Mouse (Mus musculus): ENCODE measurements around the gene Tmem131.
A peak's percentile ranks its signal among the peaks of the same experiment; 100 is the strongest.

Gene Tmem131

DNA sequence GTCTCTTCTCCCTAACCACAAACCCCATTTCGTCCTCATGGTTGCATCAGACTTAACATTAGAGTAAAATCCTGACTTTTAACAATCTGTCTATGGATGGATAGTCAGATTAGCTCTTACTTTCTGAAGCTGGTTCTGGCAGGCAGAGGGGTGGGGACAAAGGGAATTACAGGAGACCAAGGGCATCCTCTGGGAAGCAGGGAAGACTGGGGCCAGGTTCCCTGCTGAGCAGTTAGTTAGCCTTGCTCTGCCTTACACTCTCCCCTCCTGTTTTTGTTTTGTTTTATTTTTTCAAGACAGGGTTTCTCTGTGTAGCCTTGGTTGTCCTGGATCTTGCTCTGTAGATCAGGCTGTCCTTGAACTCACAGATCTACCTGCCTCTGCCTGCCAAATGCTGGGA lies 173.5 kb downstream of the Tmem131 start:
- DNase-seq = no peak

DNA sequence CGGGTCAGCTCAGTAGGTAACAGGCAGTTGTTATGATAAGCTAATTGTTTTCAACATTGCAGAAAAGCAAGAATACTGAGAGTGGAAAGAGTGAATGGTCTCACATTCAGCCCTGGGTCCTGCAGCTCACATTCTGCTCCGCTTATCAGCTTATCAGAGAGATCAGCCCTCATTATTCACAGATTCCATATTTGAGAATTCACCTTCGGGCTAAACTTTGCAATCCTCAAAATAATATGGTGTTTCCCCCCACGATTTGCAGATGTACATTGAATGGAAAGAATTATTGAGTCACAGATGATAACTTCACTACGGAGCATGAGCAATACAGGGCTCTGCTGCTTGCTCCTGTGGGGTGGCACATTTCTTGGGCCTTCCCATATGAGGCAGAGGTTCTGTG lies 174.7 kb downstream of the Tmem131 start:
- no peak for DNase-seq

DNA sequence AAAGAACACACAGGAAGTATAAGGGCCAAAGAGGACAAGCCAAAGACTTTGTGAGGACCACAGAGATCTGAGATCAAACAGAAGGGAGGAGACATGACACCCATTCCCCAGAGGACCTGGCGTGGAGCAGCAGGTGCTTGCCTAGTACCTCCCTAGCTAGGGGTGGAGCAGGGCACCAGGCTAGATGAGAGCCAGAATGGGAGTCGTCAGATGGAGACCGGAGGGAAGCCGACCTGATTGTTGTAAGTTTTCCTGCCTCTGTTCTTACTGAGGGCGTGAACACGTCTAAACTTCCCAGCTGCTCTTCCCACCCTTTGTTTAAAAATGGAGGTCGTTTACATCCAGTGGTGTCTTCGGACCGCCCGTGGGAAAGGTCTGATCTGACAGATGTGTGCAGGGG lies 176.1 kb downstream of the Tmem131 start:
- no peak for DNase-seq

DNA sequence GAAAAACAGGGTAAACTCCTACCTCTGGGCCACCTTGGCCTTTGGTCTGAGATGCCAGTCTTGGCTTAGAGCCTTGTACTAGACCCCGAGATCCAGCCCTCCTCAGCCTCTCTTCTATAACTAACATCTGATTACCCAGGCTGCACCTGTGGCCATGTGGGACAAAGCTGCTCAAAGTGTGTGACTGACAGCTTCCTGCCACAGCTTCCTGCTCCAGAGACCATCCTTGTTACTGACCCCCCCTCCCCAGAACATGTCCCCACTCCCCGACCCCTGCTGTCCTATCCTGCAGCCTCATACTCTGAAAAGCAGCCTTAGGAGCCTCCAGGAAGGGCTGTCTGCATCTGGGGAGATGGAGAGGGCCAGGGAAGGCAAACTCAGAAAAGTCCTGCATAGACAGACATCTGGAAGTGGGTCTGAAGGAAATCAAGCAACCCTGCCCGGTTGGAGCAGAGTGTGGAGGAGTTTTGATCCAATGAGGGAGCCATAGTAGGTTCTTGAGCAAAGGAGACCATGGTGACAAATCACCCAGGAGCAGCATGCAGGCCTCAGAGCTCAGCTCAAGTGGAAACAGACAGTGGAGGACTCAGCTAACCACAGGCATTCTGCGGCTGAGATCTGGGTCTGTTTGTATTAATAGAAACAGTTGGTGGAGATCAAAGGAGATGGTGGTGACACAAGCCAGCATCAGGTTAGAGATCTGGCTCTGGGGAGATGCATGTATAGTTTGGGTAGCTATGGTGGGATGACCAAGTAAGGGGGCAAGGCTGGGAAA lies 176.8 kb downstream of the Tmem131 start:
- DNase-seq = no peak

DNA sequence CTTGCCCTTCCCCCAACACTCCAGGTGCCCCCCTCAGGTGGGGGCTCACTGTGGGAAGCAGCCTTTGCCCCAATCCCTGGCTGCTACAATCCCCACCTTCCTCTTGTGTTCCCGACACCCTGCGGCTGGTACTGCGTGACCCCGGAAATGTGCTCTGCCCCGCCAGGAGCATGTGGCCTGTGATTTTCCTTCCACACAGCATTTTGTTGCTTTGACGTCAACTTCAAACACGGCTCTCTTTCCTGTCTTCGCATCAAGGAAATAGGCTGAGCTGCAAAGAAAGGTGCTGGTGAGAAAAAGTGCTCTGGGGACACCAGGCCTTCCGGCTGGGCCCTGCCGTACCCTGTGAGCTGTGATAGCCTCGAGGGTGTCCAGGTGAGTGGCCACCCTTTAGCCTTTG lies 181.9 kb downstream of the Tmem131 start, which contains the start of gene Zap70:
TSS of gene Zap70 (plus strand) at position 231 of the 400 bp plus-strand sequence.
- no peak for DNase-seq

DNA sequence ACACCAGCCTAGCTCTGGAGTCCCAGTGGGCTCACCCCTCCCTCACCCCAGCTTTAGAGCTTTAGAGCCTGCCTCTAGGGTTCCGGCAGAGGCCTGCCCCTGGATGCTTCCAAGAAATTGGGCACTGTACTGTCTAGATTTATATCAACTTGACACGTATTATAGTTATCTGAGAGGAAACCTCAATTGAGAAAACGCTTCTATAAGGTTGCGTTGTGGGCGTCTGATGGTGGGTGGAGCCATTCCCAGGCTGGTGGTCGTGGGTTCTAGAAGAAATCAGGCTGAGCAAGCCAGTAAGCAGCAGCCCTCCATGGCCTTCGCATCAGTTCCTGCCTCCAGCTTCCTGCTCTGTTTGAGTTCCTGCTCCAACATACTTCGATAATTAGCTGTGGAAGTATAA lies 182.4 kb downstream of the Tmem131 start:
- no peak for DNase-seq

DNA sequence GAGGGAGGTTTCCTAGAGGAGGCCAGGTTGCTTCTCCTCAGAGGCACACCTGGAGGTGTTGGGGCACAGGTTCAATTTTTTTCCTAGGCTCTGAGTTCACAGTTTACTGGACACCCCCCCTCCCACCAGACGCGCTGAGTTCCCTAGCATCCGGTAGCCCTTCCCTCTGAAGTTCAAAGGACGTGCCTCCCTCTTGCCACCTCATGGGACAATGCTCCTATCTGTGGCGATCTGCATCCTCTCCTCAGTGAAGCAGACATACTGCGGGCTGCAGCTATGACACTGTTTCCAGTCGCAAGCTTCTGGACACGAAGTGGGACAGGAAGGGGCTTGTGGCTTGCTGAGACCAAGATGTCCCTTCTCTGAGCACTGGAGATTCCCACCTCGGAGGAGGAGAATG lies 183.1 kb downstream of the Tmem131 start:
- DNase-seq = no peak

DNA sequence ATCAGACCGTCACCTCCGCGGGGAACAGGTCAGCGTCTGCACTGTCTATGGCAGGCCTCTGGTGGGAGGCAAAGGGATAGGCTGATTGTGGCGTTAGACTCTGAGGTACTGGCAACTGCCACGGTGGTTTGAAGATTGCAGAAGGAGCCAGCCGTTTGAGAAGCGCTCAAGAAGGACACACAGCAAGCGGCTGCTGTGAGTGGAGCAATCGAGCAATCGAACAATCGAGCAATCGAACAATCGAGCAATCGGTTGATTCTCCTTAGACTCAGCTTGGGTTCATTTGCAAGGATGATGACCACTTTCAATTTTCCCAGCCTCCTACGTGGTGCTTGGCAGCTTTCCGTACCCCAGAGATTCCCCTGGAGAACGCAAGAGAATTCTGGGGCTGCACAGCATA lies 184.4 kb downstream of the Tmem131 start:
- no peak for DNase-seq

DNA sequence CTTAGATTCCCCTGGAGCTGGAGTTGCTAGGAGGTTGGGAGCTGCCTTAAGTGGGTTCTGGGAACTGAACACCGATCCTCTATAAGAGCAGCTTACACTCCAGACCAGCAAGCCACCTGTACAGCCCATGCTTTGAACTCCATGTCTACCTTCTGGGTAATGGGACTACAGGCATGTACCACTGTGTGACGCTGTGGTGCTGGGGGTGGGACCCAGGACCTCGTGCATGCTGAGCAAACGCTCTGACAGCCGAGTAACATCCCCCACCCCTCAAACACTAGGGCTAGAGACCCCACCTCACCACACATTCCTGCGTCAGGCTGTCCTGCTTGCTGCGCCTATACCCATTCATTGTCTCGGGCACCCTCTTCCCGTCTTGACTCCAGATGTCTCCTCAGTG lies 184.9 kb downstream of the Tmem131 start:
- no peak for DNase-seq

DNA sequence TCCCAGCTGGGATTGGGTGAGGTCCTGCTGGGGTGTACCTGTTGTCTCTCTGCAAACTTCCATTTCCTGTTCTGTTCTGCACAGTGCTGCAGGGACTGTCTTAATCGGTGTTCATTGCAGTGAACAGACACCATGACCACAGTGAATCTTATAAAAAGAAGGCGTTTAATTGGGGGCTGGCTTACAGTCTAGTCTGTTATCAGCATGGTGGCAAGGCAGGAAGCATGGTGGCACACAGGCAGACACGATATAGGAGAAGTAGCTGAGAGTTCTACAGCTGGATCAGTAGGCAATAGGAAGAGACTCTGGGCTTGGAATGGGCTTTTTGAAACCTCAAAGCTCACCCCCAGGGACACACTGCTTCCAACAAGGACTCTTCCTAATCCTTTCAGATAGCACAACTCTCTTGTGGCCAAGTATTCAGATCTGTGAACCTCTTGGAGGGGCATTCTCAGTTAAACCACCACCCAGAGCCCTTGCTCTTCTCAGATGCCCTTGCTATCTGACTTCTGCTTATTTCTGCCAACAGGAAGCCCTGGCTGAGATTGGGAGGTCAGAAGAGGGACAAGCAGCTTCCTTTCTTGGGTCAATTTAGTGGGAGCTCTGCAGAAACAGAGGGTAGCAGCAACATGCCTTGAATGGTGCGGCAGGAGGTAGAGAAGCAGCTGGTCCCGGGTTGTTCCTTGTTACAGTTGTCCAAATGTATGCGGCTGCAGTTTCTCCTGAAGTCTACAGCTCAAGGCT lies 189.4 kb downstream of the Tmem131 start:
- no peak for DNase-seq

DNA sequence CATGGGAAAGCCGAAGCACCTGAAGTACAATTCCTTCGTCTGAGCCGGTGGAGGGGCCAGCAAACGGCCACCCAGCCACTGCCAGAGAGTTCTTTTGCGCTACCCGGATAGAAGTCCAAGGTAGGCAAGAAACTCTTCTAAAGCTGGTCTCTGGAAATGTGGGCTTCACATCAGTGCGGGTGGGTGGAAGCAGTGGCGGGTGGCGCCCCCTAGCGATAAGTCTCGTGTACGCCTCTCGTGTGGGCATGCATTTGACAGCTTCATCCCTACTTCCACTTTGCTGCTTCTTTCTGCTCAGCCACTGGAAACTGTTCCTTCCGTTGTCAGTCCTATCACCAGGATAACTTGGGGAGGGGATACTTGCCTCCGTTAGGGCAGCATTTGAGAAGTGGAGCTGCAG lies 197.0 kb downstream of the Tmem131 start:
- DNase-seq = no peak

DNA sequence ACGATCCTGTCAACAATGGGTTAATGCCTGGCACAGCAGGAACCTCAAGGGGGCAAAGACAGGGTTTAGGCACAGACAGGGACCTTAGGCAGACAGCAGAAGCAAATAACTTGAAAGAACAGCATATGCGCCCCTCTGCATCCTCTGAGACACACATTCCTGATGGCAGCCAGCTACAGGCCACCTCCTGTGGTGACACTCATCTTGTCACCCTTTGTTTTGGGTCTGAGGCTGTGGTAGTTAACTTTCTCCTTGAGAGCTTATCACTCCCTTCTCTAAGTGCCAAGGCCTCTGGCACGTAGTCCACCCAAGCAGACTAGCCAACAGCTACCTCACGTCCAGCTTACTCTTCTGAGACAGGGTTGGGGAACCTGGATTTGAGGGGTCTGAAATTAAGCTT lies 197.8 kb downstream of the Tmem131 start:
- no peak for DNase-seq

DNA sequence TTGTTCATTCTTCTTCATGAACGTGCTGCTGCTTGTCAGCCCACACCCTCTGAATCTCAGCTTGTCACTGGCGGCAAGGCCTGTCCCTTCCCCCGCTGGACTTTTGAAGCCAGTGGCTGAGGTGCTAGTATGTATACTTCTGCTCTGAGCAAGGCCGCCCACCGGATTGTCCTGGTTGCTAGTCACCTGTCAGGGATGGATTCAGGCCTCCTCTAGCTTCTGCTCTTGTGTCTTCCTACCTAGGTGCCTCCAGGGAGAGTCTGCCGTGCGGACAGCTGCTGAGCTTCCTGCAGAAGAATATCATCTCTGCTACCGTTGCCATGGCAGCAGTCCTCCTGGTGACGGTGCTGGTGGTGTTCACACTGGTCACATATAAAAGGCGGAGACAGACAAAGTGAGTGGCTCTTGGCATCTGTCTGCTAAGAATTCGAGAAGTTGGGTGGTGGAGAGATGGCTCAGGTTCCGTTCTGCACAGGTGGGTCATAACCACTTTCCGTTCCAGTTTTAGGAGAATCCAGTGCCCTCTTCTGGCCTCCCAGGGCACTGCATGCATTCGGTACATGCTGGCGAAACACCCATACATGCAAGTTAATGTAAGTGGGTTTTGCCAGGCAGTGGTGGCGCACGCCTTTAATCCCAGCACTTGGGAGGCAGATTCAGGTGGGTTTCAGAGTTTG lies 199.1 kb downstream of the Tmem131 start:
- peak; percentile 70 for DNase-seq

DNA sequence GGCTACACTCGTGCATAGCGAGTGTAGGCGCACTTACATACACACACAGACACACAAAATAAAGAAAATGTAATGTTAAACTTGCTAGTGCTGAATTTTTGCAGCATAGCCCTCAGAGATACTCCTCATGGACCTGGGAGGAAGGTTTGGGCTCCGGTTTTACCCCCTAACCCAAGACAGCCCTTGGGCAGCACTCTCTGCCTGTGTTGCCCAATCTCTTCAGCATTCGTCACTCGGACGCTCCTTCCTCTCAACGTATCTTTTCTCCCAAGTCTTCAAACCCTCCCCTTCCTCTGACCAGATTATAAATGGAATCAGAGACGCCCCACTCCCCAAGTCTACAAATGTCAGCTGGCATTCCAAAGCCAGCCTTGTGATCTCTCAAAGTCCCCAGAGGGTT lies 200.4 kb downstream of the Tmem131 start:
- DNase-seq = no peak
